Mouse (Mus musculus): Measurements from ENCODE around the gene Fam76a.
"Not testable (repeated sequence)": the region's sequence is repeated elsewhere in the genome, so short reads cannot be mapped to it uniquely, and the experiment has no call there.

The Fam76a gene

DNA sequence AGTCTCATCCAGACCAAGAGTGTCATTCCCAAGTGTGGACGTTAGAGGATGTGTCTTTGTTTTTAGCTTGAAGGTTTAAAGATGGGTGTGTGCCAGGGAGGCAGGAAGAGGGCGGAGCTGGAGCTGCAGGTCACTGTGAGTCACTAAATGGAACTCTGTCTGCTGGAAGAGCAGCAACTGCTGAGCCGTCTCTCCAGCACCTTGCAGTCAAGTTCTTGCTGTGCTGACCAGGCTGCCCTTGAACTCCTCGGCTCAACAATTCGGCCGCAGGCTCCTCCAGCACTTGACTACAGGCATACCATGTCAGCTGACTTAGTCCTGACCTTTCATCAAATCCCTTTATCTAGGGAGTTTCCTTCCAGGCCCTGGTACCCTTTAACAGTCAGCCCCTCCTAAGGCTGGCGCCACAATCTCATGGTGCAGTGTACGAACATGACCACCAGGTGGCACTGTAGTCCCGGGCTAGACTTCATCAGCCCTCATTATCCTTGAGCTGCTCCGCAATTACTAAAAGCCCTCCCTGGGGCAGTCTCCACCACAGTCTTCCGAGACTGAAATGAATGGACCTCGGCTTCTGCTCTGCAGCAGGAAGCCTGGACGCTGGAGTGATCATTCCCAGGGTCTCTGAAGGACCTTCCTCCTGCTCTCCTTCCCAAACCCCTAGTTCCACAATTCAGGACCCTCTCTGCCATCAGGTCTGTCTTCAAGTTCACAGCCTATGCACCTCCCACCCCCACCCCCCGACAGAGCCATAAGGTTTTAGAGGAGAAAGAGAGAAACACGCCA, 23.1 kb upstream of the Fam76a start:
- peak; percentile 79 to 81 for DNase-seq (ENCODE audit: low spot score in 2 of 2)

- DNase-seq (ENCODE audit: low spot score in 2 of 2): no peak
These were observed 22.4 kb upstream of the Fam76a start for GRCm38 (mm10) chr4:132944776-132945175.

DNA sequence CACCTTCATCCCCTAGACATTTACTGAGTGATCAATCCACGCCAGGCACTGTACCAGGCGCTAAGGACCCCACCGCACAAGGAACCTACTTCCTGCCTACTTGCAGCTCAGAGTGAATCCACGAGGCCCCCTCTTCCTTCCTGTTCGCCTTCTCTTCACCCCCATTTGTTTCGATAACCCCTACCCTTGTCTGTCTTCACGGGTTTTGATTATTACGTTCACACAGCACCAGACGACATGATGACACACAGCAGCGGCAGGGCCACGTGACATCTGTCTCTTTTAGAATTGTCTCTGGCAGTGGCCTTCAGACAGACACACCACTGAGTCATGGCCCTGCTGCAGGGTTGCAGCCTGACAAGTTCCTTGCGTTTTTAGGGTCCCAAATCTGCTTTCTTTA, 21.7 kb upstream of the Fam76a start:
- DNase-seq (ENCODE audit: low spot score in 2 of 2): no peak

DNA sequence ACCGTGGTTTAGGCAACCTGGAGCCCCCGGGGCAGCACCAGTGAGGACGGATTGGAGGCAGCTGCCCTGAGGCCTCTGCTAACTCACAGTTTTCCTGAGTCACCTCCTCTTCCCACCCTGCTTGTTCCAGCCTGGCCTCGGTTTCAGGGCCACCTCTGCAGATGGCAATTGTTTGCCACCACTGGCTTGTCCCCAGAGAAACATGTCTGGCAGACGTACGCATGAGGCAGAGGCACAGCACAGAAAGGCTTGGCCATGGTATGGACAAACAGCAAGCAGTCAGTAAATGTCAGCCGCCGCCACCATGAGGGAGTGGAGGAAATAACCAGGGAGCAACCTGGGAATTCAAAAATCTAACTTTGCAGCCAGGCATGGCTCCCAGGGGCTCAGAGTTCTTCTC, 20.7 kb upstream of the Fam76a start:
- DNase-seq (ENCODE audit: low spot score in 2 of 2): no peak

DNA sequence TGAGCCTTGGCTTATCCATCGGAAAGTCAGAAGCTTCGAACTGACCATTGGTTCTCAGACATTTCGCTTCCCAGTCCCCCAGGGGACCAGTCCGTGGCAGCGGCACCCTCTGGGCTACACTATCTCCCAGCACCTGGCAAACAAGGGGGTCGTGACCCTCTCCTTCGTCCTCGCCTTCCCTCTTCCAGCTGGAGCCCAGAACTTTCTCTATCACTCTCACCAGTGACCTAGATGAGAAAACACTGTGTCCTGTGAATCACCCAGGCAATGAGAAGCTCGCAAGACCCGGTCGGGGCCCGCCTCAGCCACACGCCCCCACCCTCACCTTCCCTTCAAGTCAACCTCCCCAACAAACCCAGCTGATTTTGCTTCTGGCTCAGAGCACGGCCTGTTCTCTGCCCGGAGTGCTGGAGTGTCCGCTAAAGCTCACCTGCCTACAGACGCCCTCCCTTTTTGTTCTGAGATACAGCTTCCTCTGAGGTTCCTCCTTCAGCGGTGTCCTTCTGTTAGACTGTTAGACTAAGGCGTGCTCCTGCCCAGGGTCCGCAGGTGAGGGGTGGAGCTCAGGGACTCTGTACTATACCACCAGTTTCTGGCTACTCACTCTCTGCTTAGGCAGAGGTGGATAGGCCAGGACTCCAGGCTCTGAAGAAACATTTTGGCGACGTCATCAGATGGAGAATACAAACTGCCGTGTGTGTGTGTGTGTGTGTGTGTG, 18.8 kb upstream of the Fam76a start:
- DNase-seq (ENCODE audit: low spot score in 2 of 2): no peak

DNA sequence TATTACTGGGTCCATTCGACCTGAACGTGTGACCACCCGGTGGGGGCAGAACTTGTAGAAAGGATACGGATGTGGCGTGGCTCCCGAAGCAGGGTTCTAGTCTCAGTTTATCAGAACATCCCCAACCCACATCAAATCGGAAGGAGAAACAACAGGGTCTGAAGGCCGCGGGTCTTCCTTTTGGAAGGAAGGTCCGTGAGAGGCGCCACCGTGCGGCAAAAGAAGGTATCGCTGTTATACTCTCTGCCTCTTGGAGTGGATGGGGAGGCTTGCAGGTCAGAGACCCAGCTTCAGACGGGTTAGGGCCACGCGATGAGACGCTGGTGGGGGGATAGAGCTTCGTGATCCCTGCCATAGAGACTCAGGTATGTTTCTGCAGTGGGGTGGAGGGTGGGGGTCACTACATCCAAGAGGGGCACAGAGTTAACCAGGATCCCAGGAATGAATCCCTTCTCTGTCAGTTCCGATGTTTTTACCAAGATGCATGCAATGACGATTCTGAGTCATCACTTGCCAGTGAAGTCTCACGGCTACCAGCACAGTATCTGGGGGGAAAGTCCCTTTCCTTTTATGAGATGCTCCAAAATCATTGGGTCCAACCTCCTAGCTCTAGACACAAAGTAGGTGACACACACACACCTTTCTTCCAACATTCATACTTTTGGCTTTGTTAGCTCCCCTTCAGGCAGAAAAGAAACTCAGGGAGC, 17.2 kb upstream of the Fam76a start:
- DNase-seq (ENCODE audit: low spot score in 2 of 2): peak; percentile 20 to 54

DNA sequence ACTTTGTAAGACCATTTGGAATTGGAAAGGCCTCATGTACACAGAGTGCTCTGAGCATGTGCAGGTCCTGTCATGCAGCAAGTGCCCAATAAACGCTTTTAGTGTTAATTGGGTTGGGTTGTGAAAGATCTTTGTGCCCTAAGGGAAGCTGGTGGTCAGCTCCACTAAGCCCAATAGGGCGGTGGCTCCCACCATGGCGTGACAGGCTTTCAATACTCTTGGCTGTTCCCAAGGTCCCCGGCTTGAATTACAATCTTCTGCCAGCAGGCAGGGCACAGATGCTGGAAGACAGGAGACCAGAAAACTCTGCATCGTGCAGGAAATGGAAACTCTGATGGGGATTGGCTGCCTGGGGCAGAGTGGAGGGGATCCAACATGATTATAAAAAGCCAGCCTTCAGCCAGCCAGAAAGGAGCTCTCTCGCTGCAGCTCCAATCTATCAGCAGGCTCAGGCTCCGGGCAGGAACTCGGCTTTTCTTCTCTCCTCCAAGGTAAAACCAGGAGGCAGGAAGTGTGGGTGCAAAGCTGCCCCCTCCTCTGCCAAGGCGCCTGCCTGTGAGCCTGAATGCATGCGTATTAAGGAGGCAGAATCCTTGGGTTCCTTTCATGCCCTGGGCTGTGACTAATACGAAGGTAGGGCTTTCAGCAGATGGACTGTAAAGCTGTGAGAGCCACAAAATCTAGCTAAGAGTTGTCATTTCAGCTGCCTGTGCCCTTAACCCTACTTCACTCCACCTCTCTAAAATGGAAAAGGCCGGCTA, 16.0 kb upstream of the Fam76a start:
- no peak for DNase-seq (ENCODE audit: low spot score in 2 of 2)

GRCm38 (mm10) chr4:132934639-132935038, 12.3 kb upstream of the Fam76a start:
- DNase-seq (ENCODE audit: low spot score in 2 of 2): no peak

GRCm38 (mm10) chr4:132932752-132933404, 10.5 kb upstream of the Fam76a start:
- no peak for DNase-seq (ENCODE audit: low spot score in 2 of 2)

- no peak for DNase-seq (ENCODE audit: low spot score in 2 of 2)
These were observed 8.4 kb upstream of the Fam76a start for GRCm38 (mm10) chr4:132930784-132931183.

GRCm38 (mm10) chr4:132926520-132926919, 4.2 kb upstream of the Fam76a start:
- DNase-seq (ENCODE audit: low spot score in 2 of 2): not testable (repeated sequence)

DNA sequence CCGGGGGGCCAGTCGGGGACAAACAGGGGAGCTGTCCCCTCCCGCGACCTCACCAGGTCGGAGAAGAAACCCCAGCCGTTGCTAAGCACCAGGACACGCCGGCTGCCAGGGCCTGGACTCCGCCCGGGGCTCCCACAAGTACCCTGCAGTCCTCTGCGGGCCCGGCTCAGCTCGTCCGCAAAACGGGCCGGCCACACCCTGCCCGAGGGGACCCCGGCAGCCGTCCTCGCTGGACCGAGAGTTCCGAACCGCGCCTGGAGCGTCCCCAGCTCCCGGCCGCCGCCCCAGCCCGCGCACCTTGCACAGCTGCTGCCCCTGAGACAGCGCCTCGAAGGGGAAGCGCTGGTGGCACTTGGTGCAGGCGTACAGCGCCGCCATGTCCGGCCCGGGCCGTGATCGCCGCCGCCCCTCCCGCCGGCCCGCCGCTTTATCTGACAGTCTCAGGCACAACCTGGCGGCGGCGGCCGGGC, 262 bp downstream of the Fam76a start:
- DNase-seq (ENCODE audit: low spot score in 2 of 2): no peak

DNA sequence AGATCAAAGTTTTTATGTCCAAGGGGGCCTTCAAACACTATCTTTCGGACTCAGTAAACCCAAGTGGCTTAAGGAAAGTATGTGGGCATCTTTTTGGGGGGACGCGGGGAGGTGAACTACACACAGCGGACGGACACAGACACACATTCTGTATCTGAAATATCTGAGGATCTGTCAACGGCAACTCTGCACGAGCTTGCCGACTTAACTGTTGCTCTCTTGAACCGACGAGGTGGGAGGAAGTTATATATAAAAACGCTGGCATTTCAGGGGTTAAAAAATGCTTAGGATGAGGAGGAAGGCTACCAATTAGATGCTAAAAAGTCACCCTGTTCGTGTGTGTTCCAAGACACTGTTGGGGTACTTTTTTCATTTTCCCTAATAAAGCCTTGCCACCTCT, 870 bp downstream of the Fam76a start:
- no peak for DNase-seq (ENCODE audit: low spot score in 2 of 2)

DNA sequence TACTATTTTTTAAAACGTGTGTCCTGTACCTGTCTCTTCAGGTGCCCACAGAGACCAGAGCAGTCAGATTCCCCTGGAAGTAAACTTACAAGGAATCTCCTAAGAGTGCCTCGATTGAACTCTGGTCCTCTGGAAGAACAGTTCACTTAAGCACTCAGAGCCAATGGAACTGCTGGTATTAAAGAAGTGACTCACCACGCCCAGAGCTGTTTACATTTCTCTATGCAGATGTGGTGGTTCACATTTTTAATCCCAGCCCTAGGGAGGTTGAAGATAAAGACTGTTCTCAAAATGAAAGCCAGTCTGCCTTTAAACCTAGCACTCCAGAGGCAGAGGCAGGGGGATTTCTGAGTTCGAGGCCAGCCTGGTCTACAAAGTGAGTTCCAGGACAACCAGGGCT, 2.2 kb downstream of the Fam76a start:
- no peak for DNase-seq (ENCODE audit: low spot score in 2 of 2)

GRCm38 (mm10) chr4:132918493-132918892, 3.9 kb downstream of the Fam76a start:
- not testable (repeated sequence) for DNase-seq (ENCODE audit: low spot score in 2 of 2)

DNA sequence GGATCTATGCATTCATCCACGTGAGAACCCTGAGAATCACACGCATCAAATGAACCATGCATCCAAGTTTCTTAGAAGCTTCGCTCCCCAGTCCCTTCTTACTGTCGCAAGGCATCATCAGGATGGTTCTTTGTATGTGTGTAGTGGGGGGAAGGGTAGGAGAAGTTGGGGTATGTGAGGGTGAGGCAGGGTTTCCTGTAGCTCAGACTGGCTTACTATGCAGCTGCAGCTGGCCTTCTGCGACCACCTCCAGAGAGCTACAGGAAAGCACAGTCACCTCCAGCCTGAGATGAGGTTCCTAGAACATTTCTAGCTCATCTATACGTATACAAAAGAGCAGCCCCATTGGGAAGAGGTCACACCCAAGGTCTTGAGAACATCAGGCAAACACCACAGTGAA, 10.2 kb downstream of the Fam76a start:
- no peak for DNase-seq (ENCODE audit: low spot score in 2 of 2)

GRCm38 (mm10) chr4:132905843-132906360, 16.5 kb downstream of the Fam76a start:
- DNase-seq (ENCODE audit: low spot score in 2 of 2): no peak

DNA sequence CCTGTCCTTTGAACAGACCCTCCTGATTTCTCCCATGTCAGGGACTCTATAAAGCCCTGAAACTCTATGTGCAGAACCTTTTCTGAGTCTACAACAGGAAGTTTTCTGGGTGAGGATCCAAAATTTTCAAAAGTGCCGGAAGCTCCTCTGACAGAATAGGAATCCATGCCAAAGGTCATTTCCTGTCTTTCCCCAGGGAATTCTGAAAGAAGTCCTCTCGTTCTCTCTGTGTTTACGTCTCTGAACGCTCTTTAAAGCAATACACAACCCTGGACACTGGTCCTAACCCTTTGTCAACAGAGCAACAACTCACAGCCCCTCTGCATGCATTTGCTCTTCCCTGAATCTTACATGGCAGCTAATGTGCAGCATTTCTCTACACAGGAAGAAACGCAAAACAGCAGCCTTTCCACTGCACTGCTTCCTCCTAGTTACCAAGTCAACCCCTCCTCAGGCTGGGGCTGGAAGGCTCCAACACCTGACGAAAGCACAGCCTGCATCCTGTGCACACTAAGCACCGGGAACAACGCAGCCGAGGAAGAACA, 17.5 kb downstream of the Fam76a start:
- no peak for DNase-seq (ENCODE audit: low spot score in 2 of 2)

DNA sequence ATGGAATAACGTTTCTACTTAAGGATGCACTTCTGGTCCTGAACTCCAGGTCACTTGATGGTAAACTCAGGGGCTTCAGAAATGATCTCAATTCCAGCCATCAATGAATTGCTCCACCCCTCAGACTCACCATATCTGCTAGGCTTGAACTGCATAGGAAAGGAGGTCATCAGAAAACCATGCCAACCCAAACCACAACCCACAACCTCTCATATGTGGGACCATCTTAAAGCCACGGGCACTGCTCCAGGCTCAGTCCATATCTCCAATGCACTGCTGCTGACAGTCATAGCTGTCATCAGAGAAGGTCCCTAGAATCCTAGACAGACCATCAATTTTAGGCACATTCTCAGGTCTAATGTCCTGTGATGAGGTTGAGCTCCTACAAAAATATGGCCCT, 18.3 kb downstream of the Fam76a start:
- DNase-seq (ENCODE audit: low spot score in 2 of 2): no peak

GRCm38 (mm10) chr4:132898197-132898596, 24.2 kb downstream of the Fam76a start:
- DNase-seq (ENCODE audit: low spot score in 2 of 2): no peak

DNA sequence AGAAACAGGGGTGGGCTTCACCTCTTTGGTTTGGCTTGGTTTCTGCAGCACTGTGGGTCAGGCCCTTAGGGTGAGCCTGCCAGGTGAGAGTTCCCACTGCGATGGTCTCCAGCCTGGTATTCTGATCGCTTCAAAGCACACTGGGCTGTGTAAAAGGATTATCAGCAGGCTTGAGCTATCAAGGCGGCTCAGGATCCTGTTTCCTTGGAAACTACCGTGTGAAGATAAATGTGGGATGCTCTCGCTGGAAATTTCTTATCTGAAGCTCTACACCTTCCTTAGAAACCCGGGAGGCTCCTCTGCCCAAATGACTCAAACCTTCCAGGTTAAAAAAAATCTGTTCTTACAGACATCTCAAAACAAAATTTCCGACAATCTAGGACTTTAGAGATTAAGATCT, 28.0 kb downstream of the Fam76a start:
- DNase-seq (ENCODE audit: low spot score in 2 of 2): no peak

Measured in urinary bladder, adult 18-20 months (tissue).